Mouse (Mus musculus): ENCODE measurements at regions not wholly inside any gene's neighbourhood (a gene's known extent, or its start where the extent isn't known, plus 50 kb on each side); places are given as distances from the start of the nearest gene placed in this dataset.

GRCm38 (mm10) chr13:44102257-44102656, 317.7 kb downstream of the Cd83 start:
- TF ChIP-seq GATA1 (IDR thresholded peaks at IDR 0.05; ENCODE audit: low read length), result no peak
- no peak for TF ChIP-seq TAL1 (IDR thresholded peaks at IDR 0.05; ENCODE audit: low read length)

Measured in erythroblast, embryonic 14.5 days (primary cell).